Mouse (Mus musculus) adrenal gland, adult 18-20 months (tissue): ENCODE measurements around the gene Eva1a. TPM values are rescaled to one million over a fixed set of nuclear protein-coding genes. Genes with fewer than 3 reads are reported as not detected.
A peak's percentile ranks its signal among the peaks of the same experiment; 100 is the strongest.

ENCODE experiments used
- DNase-seq, 2 experiments: peaks; one replicate each; pipeline ENCODE4 v3.0.0; 2021 to 2022; ENCODE audit warnings: low spot score in 2 of 2
- long read RNA-seq, 2 experiments: library from polyadenylated mRNA; stranded (forward); transcript quantifications; one replicate each; pipeline ENCODE4 v2.0.0; 2021
- total RNA-seq, 2 experiments: library from RNA; stranded (reverse); gene quantifications; 1 replicate in 1 of 2; 2 replicates in 1 of 2; pipeline ENCODE4 v1.2.3; 2021

Gene Eva1a
- 1 to 10 TPM; 2.6 to 2.8 TPM for total RNA-seq
- long read RNA-seq, experiment 1, partial matches to known transcripts: 0 of 4 reads
- long read RNA-seq, experiment 1, other reads (novel, unspliced or antisense): 0 of 4 reads
- long read RNA-seq, experiment 2, transcript Eva1a-201 (3 exons, 1,773 nt): major isoform, 10 of 13 reads
- long read RNA-seq, experiment 2, partial matches to known transcripts: 1 of 13 reads
- long read RNA-seq, experiment 2, other reads (novel, unspliced or antisense): 2 of 13 reads

DNA sequence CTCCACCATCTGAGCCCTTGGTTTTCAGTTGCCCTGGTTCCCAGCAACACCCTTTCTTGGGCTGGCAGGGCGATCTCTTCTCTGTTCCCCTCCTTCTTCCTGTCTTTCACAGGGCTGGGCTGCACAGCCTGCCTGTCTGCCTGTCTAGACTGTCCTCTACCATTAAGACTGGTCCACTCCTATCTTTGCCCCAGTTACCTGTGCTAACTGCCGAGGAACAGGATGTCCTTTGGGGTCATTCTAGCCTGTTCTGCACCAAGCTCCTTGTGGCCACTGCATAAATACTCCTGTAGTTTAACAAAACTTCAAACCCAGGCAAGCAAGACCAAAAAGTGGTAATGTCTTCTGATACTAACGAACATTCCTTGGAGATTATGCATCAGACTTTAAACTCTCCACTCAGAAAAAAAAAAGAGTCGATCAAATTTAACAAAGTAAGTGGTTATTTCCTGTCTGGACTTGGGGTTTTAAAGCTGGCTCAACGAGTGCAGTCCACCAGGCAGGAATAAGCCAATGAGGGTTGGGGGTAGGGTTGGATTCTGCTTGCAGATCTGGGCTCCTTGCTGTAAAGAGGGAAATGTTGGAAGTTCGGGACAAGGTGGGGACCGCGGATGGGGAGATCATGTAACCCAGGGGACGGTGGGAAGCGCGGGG is at the start of gene Eva1a:
Eva1a (plus strand) TSS at position 210 of the 654 bp plus-strand sequence.
- DNase-seq: no peak

- DNase-seq: no peak
Observed at GRCm38 (mm10) chr6:82012392-82012791, 28.5 kb upstream of the Eva1a start.

- no peak for DNase-seq
Observed at GRCm38 (mm10) chr6:82021074-82021473, 19.8 kb upstream of the Eva1a start.

DNA sequence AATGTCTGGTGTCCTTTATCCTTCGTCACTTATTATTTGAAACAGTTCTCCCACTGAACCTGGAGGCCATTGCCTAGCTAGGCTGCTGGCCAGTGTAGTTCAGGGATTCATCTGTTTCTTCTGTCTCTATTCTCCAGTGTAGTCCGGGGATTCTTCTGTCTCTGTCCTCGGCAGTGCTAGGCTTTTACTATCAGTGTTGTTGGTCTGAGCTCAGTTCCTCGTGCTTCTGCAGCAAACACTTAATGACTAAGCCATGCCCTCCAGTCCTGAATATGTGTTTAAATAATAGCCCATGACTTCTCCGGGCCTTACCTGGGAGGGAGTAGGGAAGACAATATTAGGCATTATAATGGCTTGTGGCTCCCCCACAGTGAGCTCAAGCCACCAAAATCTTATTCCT is 19.3 kb upstream of the Eva1a start:
- DNase-seq: no peak

DNA sequence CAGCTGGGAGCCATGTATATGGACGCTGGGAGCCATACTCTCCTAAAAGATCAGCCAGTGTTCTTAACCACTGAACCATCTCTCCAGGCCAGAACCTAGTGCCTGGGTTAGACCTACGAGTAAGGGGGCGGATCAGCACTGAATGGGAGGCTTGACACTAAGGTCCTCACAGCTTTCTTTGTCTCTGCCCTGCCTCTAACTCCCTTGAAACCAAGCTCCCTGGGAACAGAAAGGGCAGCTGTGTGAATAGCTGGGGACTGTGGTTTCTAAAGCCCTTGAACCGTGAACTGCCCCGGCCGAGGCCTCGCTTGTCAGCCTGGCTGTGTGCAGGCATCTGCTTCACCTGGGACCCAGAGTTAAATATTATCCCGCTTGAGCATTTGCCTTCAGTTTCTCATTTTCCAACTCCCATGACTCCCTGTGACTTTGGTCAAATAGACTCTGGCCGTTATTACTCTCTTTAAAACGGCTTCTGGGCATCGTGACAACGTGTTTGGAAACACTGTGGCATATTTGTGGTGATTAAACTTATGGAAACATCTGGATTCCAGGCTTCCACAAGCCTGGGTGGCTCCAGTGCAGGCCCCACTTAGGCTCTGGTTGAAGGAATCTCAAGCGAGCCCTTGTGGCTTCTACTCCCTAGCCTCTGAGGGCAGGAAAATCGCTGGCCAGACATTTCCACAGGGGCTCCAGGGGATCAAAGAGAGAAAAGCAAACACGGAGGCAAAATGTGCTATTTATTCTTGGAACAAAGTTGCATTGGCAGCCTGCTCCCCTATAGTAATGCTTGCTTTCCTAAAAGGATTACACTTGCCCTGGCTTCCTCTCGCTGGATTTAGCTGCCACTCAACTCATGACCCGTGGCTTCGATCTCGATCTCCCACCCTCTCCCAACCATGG is 11.0 kb upstream of the Eva1a start:
- no peak for DNase-seq

- no peak for DNase-seq
Observed at GRCm38 (mm10) chr6:82030511-82030884, 10.3 kb upstream of the Eva1a start.

GRCm38 (mm10) chr6:82037211-82037610 is 3.6 kb upstream of the Eva1a start:
- DNase-seq: no peak

DNA sequence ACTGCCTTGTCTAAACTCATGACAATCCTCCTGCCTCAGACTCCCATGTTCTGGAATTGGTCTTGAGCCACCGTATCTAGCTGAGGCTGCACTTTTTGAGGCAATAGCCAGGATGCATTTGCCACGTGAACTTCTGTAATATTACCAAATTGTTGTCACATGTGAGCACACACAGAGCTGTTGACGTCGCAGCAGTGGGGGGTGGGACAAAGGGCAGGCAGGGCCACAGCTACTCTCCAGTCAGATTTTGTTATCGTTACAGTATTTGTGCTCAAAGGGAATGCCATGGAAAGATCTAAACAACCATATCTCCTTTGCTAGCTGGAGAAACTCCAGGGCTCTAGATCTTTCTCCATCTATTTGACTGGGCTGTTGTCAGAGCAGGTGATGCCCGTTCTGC is 1.6 kb upstream of the Eva1a start:
- DNase-seq: no peak

- DNase-seq: no peak
Observed at GRCm38 (mm10) chr6:82039968-82040367, 875 bp upstream of the Eva1a start.

GRCm38 (mm10) chr6:82041488-82042295 is 849 bp downstream of the Eva1a start:
- DNase-seq: peak; percentile 29 to 34

DNA sequence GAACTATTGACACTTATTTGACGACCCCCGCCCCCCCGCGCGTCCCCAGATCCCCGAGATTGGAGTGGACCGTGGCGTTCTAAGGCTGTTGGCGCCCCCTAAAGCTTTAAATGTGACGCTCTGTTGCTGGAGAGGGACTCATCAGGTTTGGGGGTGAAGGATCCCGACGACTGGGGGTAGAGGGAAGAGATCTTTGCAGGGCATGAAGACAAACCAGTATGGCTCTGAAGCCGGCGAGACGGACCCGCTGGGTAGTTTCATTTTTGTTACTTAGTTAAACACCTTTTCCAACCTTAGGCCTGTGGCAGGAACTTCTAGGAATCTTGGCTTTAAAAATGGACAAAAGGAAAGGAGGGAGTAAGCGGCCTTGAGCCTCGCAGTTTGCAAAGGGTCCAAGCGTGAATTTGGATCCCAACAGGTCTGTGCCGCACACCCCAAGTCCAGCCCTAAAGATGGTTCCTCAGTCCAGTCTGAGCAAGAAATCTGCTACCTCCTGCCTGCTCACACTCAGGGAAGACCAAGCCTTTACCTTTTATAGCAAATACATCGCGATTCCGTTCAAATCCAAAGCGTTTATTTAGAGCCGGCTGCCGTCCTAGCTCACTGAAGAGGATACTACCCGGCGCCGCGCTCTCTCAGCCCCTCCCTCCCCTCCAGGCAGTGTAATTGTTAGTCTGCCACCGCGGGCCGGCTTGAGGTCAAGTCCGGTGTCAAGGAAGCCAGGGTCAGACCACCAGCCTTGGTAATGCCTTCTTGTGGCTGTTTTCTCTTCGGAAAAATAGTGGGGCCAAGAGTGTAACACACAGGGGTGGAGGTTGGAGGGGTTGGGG is 1.7 kb downstream of the Eva1a start:
- DNase-seq: peak; percentile 10 to 36

- no peak for DNase-seq
Observed at GRCm38 (mm10) chr6:82043634-82044033, 2.8 kb downstream of the Eva1a start.

DNA sequence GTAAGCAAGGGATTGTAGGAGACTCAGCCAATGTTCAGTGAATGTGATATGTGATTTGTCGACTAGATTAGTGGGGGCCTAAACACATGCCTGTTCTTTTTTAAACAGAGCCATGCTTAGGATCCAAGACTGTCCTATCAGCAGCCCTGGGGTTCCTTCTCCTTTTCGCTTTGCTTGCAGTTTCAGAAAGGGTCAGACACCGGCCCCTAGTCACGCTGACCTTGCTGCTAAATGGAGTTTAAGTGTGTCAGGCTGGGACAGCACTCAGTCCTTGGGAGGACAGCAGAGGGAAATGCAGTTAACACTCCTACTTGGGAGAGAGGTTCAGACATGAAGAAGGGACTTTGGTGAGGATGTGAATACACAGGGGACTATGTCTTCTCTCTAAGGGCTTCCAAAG is 3.7 kb downstream of the Eva1a start:
- DNase-seq: no peak

GRCm38 (mm10) chr6:82047977-82048376 is 7.1 kb downstream of the Eva1a start:
- DNase-seq: no peak

DNA sequence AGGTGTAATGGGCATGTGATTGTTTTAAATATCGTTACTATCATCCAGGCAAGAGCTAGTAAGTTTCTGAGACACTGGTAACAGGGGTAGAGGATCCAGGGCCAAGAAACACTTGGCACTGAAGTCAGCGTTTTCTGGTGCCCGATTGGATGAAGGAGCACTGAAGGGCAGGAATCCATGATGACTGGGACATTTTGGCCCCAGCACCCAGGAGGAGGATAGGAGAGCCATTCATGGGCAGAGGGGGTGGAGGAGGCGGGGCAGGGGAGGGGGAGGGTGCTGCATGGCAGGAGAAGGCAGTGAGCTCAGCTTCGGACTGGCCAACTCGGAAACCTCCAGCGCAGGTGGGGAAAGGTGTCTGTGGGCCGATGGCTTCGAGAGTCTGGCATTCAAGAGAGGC is 9.4 kb downstream of the Eva1a start:
- DNase-seq: no peak

- no peak for DNase-seq
Observed at GRCm38 (mm10) chr6:82051569-82051968, 10.7 kb downstream of the Eva1a start.

- DNase-seq: no peak
Observed at GRCm38 (mm10) chr6:82052047-82052725, 11.3 kb downstream of the Eva1a start.

GRCm38 (mm10) chr6:82052726-82053118 is 11.9 kb downstream of the Eva1a start:
- no peak for DNase-seq

DNA sequence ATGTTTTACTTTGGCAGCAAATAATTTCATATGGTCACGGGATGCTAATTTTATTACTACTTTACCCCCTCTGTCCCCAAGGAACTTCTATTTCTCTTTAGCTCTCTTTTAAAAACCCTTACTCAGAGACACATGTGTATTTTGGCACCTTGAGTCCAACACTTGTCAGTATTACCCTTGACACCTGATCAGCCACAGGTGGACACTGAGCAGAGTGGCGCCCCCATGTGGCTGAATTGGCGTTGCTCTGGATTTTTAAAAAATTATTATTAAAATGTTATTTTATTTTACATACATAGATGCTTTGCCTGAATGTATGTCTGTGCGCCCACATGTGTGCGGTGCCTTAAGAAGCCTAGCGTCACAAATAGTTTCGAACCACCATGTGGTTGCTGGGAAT is 14.0 kb downstream of the Eva1a start:
- DNase-seq: no peak

GRCm38 (mm10) chr6:82059896-82060295 is 19.1 kb downstream of the Eva1a start:
- DNase-seq: no peak
